Mouse (Mus musculus): ENCODE measurements around the gene Tex48. TPM values are rescaled to one million over a fixed set of nuclear protein-coding genes. Genes with fewer than 3 reads are reported as not detected.

The Tex48 gene
- polyA plus RNA-seq (2017; shearing (Covaris generic)) = not detected

GRCm38 (mm10) chr4:63622378-63622835, at the start of gene Tex48:
Gene Tex48, minus strand, starts transcription at chr4:63622428.

GRCm38 (mm10) chr4:63663279-63663678, 41.1 kb upstream of the Tex48 start, which contains the start of gene Gm11214:
Gene Gm11214, minus strand, starts transcription at chr4:63663379.

GRCm38 (mm10) chr4:63604945-63605344, 17.3 kb downstream of the Tex48 start, which contains the start of gene Gm11213:
Gene Gm11213, minus strand, starts transcription at chr4:63605261.

GRCm38 (mm10) chr4:63558407-63559081, 63.7 kb downstream of the Tex48 start, which contains the start of gene Tmem268:
Gene Tmem268, plus strand, starts transcription at chr4:63558781.

Other genes starting within 250 kb of the Tex48 start
- gene Akna, start 219.1 kb downstream of the Tex48 start, polyA plus RNA-seq (2017; shearing (Covaris generic)) = 260 TPM
- gene Whrn, start 126.4 kb downstream of the Tex48 start, polyA plus RNA-seq (2017; shearing (Covaris generic)) = 9.6 TPM
- gene Atp6v1g1, start 77.7 kb downstream of the Tex48 start, polyA plus RNA-seq (2017; shearing (Covaris generic)) = 119 TPM
- gene Tmem268, start 63.6 kb downstream of the Tex48 start, polyA plus RNA-seq (2017; shearing (Covaris generic)) = 17.6 TPM
- not detected for gene Gm11213, start 17.2 kb downstream of the Tex48 start, polyA plus RNA-seq (2017; shearing (Covaris generic))
- not detected for gene Gm11214, start 41.0 kb upstream of the Tex48 start, polyA plus RNA-seq (2017; shearing (Covaris generic))
- not detected for gene Tnfsf15, start 122.7 kb upstream of the Tex48 start, polyA plus RNA-seq (2017; shearing (Covaris generic))
- 24.9 TPM for gene Tnfsf8, start 238.9 kb upstream of the Tex48 start, polyA plus RNA-seq (2017; shearing (Covaris generic))